Mouse (Mus musculus): ENCODE results near the gene Pygo2. TPM values are rescaled to one million over a fixed set of nuclear protein-coding genes. Genes with fewer than 3 reads are reported as not detected.

Gene Pygo2
- polyA plus RNA-seq (2015; fragmentation: Nextera tagmentation; extraction: Ambion mirVana) = 24.8 and 25.7 TPM in 2 replicates

DNA sequence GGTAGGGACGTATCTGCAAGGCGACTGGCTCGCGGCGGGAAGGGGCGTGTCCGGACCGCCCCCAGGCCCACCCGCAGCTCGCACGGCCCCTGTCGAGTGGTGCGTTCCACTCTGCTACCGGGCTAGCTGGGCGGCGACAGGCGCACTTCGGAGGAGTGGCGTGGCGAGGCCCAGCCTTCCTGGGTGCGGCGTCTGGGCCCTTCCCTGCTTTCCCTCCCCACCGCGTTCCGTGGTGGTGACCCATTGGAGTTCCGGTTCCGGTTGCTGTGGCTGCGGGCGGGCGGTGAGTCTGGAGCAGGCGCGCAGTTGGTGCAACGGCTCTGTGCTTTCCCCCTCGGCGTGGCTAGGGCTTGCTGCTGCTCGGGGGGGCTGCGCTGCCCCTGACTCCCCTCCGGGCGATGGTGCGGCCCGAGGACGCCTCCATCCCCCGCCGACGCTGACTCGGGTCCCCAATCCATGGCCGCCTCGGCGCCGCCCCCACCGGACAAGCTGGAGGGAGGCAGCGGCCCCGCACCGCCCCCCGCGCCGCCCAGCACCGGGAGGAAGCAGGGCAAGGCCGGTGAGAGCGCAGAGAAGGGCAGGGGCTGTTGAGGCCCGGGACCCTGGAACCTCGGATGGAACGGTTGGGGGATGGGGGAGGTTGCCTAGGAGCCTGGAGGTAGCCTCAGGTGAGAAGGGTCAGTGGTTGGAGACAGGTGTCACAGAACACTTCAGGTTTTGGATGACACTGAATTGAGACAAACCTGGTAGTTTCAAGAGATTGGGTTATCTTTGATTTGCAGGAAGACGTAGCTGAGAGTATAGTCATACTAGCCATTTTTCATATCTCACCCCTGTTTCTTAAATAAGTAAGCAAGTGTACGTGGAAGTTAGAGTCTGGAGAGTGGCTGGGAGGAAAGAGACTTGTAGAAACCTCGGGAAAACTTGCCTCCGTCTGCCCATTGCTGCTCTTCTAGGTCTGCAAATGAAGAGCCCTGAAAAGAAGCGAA, at the start of gene Pygo2:
Gene Pygo2 (plus strand): TSS at position 44 of the 989 bp plus-strand sequence.
- peak within 1 kb of the TSS; percentile 93 for H3K27ac ChIP-seq (ENCODE audit: low read length)
- H3K9me3 ChIP-seq (ENCODE audit: control insufficient read depth, low read length) = no peaks in the 10 kb centered on the region
- peaks cover 9% of the 10 kb centered on the region for H3K4me1 ChIP-seq (ENCODE audit: control insufficient read depth, insufficient read depth, low read length)
- H3K36me3 ChIP-seq (ENCODE audit: control insufficient read depth, insufficient read depth, low read length) = peaks cover 15% of the 10 kb centered on the region
- H3K4me3 ChIP-seq (ENCODE audit: low read length) = peak within 1 kb of the TSS; percentile 100
- 2% methylated on average over 68 of the region's 68 CpGs for WGBS
- H3K4me2 ChIP-seq (ENCODE audit: low read depth, low read length) = peak within 1 kb of the TSS; percentile 84
- H3K27me3 ChIP-seq (replicated peaks; ENCODE audit: control insufficient read depth, insufficient read depth, low read length) = no peaks in the 10 kb centered on the region
- H3K9ac ChIP-seq (ENCODE audit: low read depth, low read length) = peak within 1 kb of the TSS; percentile 99
- ATAC-seq = peak; percentile 99

DNA sequence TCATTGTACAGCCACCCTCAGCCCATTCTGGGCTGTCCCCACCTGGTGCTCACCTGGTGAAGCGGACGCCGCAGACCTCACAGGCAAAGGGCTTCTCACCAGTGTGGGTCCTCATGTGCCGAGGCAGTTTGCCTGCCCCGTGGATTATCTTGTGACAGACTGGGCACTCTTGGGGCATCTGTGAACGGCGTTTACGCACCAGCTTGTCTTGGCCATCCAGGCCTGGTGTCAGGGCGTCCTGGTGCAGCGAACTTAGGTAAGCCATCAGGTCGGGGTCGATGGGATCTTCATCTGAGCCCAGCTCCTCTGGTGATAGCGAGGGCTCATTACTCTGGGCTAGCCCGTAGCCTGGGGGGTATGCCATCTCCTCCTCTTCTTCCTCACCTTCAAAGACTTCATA, 49.7 kb upstream of the Pygo2 start:
- H3K4me3 ChIP-seq (ENCODE audit: low read length) = no peak overlapping the region
- no peaks in the 10 kb centered on the region for H3K27me3 ChIP-seq (replicated peaks; ENCODE audit: control insufficient read depth, insufficient read depth, low read length)
- no peak overlapping the region for H3K27ac ChIP-seq (ENCODE audit: low read length)
- H3K9ac ChIP-seq (ENCODE audit: low read depth, low read length) = no peak overlapping the region
- H3K9me3 ChIP-seq (ENCODE audit: control insufficient read depth, low read length) = no peaks in the 10 kb centered on the region
- peaks cover 33% of the 10 kb centered on the region for H3K4me1 ChIP-seq (ENCODE audit: control insufficient read depth, insufficient read depth, low read length)
- WGBS = 93% methylated on average over 14 of the region's 14 CpGs
- peaks cover 4% of the 10 kb centered on the region; the same call in 1 of the 2 replicates for H3K36me3 ChIP-seq (ENCODE audit: control insufficient read depth, insufficient read depth, low read length)
- no peak for ATAC-seq
- H3K4me2 ChIP-seq (ENCODE audit: low read depth, low read length) = no peak overlapping the region

DNA sequence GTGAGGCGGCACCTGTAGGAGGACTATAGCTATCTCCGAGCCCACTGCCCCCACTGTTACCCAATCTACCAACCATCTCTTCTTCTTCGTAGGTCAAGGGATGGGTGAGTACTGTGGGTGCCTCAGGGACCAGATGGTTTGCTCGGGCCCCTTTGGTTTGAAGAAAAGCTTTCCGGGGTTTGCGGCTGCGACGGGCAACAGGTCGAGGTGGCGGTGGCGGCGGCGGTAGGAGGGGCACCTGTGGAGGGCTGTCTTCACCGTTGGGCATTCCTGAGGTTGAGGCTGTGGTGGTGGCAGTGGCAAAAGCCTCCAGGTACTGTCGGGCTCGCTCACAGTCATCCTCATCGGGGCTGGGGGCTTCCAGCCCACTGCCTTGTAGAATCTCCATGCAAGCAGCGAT, 49.3 kb upstream of the Pygo2 start:
- Histone ChIP-seq H3K27me3 (replicated peaks; ENCODE audit: control insufficient read depth, insufficient read depth, low read length) (no peaks in the 10 kb centered on the region), H3K4me3 (ENCODE audit: low read length) (no peak overlapping the region), H3K9ac (ENCODE audit: low read depth, low read length) (no peak overlapping the region), H3K9me3 (ENCODE audit: control insufficient read depth, low read length) (no peaks in the 10 kb centered on the region), H3K27ac (ENCODE audit: low read length) (no peak overlapping the region), H3K4me1 (ENCODE audit: control insufficient read depth, insufficient read depth, low read length) (peaks cover 38% of the 10 kb centered on the region), H3K4me2 (ENCODE audit: low read depth, low read length) (no peak overlapping the region), H3K36me3 (ENCODE audit: control insufficient read depth, insufficient read depth, low read length) (peaks cover 4% of the 10 kb centered on the region; the same call in 1 of the 2 replicates)
- WGBS = 94% methylated on average over 18 of the region's 18 CpGs
- no peak for ATAC-seq

DNA sequence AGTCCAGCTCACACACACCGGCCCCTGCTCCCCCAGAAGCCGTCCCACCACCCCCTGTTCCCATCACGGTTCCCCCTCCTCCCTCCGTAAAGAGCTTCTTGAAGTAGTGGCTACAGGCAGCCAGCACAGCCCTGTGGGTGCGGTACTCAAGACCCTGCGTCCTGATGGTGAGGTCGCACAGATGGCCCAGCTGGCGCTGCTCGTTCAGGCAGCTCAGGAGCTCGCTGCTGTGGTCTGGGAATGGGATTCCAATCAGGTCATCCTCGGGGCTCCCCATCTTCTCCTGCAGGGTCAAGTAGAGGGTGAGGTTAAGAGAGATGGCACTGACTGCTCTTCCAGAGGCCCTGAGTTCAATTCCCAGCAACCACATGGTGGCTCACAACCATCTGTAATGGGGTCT, 48.8 kb upstream of the Pygo2 start:
- Histone ChIP-seq H3K36me3 (ENCODE audit: control insufficient read depth, insufficient read depth, low read length) (peaks cover 4% of the 10 kb centered on the region; the same call in 1 of the 2 replicates), H3K4me3 (ENCODE audit: low read length) (no peak overlapping the region), H3K9ac (ENCODE audit: low read depth, low read length) (no peak overlapping the region), H3K27me3 (replicated peaks; ENCODE audit: control insufficient read depth, insufficient read depth, low read length) (no peaks in the 10 kb centered on the region), H3K4me2 (ENCODE audit: low read depth, low read length) (no peak overlapping the region), H3K9me3 (ENCODE audit: control insufficient read depth, low read length) (no peaks in the 10 kb centered on the region), H3K4me1 (ENCODE audit: control insufficient read depth, insufficient read depth, low read length) (peaks cover 39% of the 10 kb centered on the region), H3K27ac (ENCODE audit: low read length) (no peak overlapping the region)
- WGBS = 77% methylated on average over 11 of the region's 11 CpGs
- no peak for ATAC-seq

DNA sequence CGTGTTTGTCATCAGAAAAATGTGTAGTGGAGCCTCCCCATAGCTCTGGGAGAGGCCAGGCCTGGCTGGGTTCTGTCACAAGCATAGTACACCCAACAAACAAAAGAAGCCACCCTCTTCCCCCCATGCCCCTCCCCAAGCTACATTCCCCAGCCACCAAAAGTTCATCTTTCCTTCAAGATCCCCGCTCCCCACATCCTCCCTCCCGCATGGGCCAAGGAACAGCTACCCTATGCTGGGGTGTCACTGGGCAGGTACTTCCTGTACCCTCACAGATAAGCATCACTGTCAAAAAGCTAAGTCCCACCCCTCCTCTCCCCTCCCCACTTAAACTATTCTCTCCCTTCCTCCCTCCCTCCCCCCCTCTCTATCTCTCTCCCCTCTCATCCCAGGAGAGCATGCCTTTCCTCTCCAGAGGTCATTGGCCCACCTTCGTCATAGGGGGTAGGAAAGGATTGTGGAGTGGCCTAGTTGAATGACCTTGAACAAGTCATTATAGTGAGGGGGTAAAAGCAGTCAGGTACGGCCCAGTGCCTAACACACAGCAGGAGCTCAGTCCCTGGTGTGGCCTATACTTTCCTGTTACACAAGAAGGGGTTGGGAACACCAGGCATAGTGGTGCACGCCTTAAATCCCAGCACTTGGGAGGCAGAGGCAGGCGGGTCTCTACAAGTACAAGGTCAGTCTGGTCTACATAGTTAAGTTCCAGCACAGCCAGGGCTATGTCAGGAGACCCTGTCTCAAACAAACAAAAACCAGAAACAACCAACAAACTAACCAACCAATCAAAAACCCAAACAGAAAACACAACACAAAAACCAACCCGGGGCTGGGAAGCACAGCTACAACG, 47.8 kb upstream of the Pygo2 start:
- Histone ChIP-seq H3K27ac (ENCODE audit: low read length) (no peak overlapping the region), H3K9me3 (ENCODE audit: control insufficient read depth, low read length) (no peaks in the 10 kb centered on the region), H3K36me3 (ENCODE audit: control insufficient read depth, insufficient read depth, low read length) (peaks cover 4% of the 10 kb centered on the region; the same call in 1 of the 2 replicates), H3K4me3 (ENCODE audit: low read length) (no peak overlapping the region), H3K4me2 (ENCODE audit: low read depth, low read length) (no peak overlapping the region), H3K9ac (ENCODE audit: low read depth, low read length) (no peak overlapping the region), H3K27me3 (replicated peaks; ENCODE audit: control insufficient read depth, insufficient read depth, low read length) (no peaks in the 10 kb centered on the region), H3K4me1 (ENCODE audit: control insufficient read depth, insufficient read depth, low read length) (peaks cover 49% of the 10 kb centered on the region)
- WGBS = 85% methylated on average over 9 of the region's 9 CpGs
- ATAC-seq = no peak

DNA sequence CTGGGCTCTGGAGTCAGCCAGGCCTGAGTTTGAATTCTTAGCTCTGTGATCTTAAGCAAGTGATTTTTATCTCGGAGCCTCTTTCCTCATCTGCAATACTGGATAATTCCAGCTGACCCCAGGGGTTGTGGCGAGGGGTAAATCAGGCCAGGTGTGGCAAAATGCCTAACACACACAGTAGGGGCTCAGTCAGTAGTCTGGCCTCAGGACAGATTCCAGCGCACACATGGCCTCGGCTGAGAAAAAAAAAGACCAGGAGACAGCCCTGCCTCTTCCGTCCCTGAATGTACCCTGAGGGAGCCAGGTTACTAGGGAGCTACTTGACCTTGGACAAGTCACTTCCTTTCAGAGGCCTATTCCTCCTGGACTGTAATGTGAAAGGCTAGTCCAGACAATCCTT, 47.1 kb upstream of the Pygo2 start:
- Histone ChIP-seq H3K36me3 (ENCODE audit: control insufficient read depth, insufficient read depth, low read length) (peaks cover 4% of the 10 kb centered on the region; the same call in 1 of the 2 replicates), H3K27ac (ENCODE audit: low read length) (no peak overlapping the region), H3K4me3 (ENCODE audit: low read length) (no peak overlapping the region), H3K9me3 (ENCODE audit: control insufficient read depth, low read length) (no peaks in the 10 kb centered on the region), H3K4me2 (ENCODE audit: low read depth, low read length) (no peak overlapping the region), H3K4me1 (ENCODE audit: control insufficient read depth, insufficient read depth, low read length) (peaks cover 49% of the 10 kb centered on the region), H3K9ac (ENCODE audit: low read depth, low read length) (no peak overlapping the region), H3K27me3 (replicated peaks; ENCODE audit: control insufficient read depth, insufficient read depth, low read length) (no peaks in the 10 kb centered on the region)
- ATAC-seq = no peak
- 74% methylated on average over 5 of the region's 5 CpGs for WGBS

DNA sequence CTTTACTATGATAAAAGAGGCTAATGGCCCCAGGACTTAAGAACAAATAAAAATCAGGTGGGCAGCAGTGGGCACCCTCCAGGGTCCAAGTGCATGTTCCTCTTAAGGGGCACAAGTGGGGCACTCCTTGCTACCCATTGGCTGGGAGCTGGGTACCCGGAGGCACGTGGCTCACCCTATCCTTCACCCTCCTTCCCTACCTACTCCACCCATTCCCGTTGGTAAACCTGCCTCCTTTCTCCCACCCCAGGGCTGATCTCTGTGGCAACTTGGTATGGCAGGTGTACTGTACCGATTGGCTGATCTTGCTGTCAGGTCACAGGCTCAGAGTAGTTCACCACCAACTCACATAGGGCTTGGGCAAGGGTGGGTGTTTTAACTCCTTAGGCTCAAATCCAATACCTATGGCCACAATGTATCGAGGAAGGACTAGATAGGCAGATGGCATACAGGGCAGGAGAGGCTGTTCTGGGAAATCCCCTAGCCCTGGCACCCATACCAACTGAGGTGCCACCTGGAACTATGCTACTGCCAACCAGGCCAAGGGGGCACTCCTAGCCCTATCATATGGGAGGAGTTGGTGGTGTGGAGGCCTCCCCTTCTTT, 46.3 kb upstream of the Pygo2 start:
- WGBS = 76% methylated on average over 5 of the region's 5 CpGs

DNA sequence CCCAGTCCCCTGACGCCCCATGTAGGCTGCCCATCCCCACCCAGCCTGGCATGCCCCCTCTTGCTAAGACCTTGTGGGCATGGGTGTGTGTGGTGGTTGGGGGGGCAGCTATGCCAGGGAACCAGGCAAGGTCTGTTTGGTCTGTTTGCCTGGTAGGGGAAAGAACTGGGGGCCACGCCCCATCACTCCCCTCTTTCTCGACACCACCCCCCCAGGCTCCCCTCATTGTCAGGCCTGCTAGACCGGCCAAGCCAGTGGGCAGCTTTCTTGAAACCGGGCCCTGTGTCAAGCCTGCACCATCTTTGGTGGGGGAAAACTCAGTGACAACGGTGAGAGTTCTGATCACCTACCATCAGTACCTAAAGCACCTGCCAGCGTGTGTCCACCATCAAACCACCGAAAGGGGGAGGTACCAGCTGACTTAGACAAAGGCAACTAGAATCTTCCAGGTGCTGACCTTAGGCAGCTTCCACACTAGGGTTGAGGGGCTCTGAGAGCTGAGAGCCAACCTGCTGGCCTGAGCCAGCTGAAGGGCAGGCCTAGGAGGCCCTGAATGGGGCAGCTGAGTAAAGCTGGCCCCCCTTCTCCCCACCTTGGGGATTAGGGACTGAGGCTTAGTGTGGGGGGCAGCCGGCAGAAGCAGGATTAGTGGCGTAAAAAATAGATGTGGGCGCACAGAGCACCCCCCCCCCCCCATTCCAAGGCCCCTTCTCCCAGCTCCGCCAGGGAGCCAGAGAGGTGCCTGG, 45.5 kb upstream of the Pygo2 start:
- H3K27me3 ChIP-seq (replicated peaks; ENCODE audit: control insufficient read depth, insufficient read depth, low read length) = no peaks in the 10 kb centered on the region
- peaks cover 4% of the 10 kb centered on the region; the same call in 1 of the 2 replicates for H3K36me3 ChIP-seq (ENCODE audit: control insufficient read depth, insufficient read depth, low read length)
- H3K4me2 ChIP-seq (ENCODE audit: low read depth, low read length) = no peak overlapping the region
- 0 out of 2 replicates have a peak overlapping the region, but pooled peaks have one; percentile 22 for H3K9ac ChIP-seq (ENCODE audit: low read depth, low read length)
- H3K4me3 ChIP-seq (ENCODE audit: low read length) = no peak overlapping the region
- ATAC-seq = no peak
- H3K4me1 ChIP-seq (ENCODE audit: control insufficient read depth, insufficient read depth, low read length) = peaks cover 41% of the 10 kb centered on the region
- H3K27ac ChIP-seq (ENCODE audit: low read length) = no peak overlapping the region; the same call in 1 of the 2 replicates
- WGBS = 70% methylated on average over 12 of the region's 12 CpGs
- H3K9me3 ChIP-seq (ENCODE audit: control insufficient read depth, low read length) = no peaks in the 10 kb centered on the region

More for the DNA sequence above, 46.3 kb upstream of the Pygo2 start:
- H3K4me3 ChIP-seq (ENCODE audit: low read length) = no peak overlapping the region
- H3K36me3 ChIP-seq (ENCODE audit: control insufficient read depth, insufficient read depth, low read length) = peaks cover 4% of the 10 kb centered on the region; the same call in 1 of the 2 replicates
- H3K27me3 ChIP-seq (replicated peaks; ENCODE audit: control insufficient read depth, insufficient read depth, low read length) = no peaks in the 10 kb centered on the region
- no peak for ATAC-seq
- no peak overlapping the region for H3K9ac ChIP-seq (ENCODE audit: low read depth, low read length)
- H3K9me3 ChIP-seq (ENCODE audit: control insufficient read depth, low read length) = no peaks in the 10 kb centered on the region
- H3K4me1 ChIP-seq (ENCODE audit: control insufficient read depth, insufficient read depth, low read length) = peaks cover 41% of the 10 kb centered on the region
- H3K4me2 ChIP-seq (ENCODE audit: low read depth, low read length) = no peak overlapping the region
- no peak overlapping the region for H3K27ac ChIP-seq (ENCODE audit: low read length)

Measured in intestine, embryonic 16.5 days (tissue).